Mouse (Mus musculus): ENCODE data around the gene Nrg3.
A peak's percentile ranks its signal among the peaks of the same experiment; 100 is the strongest.
"Not testable (repeated sequence)": the region's sequence is repeated elsewhere in the genome, so short reads cannot be mapped to it uniquely, and the experiment has no call there.

Gene Nrg3

DNA sequence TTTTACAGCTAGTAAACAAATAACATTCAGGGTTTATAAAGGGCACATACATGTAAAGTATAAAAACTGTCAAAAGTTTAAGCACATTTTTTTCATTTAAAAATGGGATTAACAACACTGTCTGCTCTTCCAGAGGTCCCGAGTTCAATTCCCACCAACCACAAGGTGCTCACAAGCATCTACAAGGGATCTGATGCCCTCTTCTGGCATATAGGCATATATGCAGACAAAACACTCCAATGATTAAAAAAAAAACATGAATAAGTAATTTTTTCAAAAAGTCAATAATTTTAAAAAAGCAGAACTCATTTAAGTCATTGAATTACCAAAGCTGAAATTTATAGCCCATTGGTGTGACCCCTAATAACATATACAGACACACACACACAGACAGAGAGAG lies 878.6 kb downstream of the Nrg3 start:
- DNase-seq = no peak

- no peak for DNase-seq
Measured at GRCm38 (mm10) chr14:38576796-38577195, 896.1 kb downstream of the Nrg3 start.

- DNase-seq = no peak
Measured at GRCm38 (mm10) chr14:38568184-38568583, 904.7 kb downstream of the Nrg3 start.

GRCm38 (mm10) chr14:38566182-38566581 lies 906.7 kb downstream of the Nrg3 start:
- no peak for DNase-seq

- DNase-seq = no peak
Measured at GRCm38 (mm10) chr14:38554636-38555035, 918.3 kb downstream of the Nrg3 start.

DNA sequence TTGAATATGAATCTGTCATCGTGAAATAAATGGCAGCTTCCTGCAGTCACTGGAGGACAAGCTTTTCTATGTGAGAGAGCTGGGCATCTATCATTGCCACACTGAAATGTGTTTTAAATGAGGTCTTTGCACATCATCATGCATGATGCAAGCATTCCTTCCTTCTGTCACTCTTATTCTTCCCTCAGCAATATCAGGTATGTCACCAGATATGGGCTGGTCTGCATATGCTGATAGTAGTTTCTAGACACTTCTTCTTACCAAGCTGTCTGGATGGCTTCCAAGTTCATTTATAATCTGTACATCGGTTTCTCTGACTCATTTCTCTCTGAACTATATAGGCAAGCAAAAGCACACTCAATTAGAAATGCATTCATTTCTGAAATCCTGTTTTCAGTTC lies 925.6 kb downstream of the Nrg3 start:
- no peak for DNase-seq

DNA sequence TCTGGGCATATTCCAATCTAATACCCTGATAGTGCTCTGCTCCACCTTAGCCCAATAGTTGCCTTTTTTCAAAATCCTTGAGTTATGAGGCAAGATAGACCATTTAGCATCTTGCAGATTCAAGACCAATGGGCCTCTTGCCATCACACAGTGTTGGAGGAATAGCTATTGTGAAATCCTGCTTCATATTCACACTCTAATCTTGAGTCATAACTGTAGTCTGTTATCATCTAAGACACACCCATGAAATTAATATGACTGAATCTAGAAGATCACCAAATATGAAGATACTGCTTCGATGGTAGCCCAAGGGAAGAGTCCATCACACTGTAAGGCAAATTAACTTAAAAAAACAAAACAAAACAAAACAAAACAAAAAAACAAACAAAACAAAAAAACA lies 937.7 kb downstream of the Nrg3 start:
- no peak for DNase-seq

GRCm38 (mm10) chr14:38533495-38533894 lies 939.4 kb downstream of the Nrg3 start:
- no peak for DNase-seq

DNA sequence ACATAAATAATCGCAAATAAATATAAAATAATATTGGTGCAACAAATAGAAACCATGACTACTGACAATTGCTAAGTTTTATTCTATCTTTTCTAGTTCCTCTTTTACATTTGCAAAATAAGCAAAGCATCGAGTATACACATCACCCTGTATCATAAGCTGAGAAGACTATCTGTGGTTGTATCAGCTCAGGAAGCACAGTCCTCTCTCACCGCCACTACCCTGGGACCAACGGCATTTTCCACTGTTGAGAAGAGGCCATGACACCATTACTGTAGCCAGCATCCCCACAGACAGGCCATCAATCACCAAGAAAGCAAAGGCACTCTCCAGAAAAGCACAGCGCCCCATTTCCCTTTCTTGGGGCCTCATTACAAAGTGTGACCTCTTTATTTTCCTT lies 956.7 kb downstream of the Nrg3 start:
- DNase-seq = no peak

- DNase-seq = no peak
Measured at GRCm38 (mm10) chr14:38509016-38509415, 963.9 kb downstream of the Nrg3 start.

GRCm38 (mm10) chr14:38494970-38495369 lies 977.9 kb downstream of the Nrg3 start:
- no peak for DNase-seq

- no peak for DNase-seq
Measured at GRCm38 (mm10) chr14:38447086-38447485, 1025.8 kb downstream of the Nrg3 start.

GRCm38 (mm10) chr14:38444788-38445187 lies 1028.1 kb downstream of the Nrg3 start:
- peak; percentile 9 for DNase-seq

DNA sequence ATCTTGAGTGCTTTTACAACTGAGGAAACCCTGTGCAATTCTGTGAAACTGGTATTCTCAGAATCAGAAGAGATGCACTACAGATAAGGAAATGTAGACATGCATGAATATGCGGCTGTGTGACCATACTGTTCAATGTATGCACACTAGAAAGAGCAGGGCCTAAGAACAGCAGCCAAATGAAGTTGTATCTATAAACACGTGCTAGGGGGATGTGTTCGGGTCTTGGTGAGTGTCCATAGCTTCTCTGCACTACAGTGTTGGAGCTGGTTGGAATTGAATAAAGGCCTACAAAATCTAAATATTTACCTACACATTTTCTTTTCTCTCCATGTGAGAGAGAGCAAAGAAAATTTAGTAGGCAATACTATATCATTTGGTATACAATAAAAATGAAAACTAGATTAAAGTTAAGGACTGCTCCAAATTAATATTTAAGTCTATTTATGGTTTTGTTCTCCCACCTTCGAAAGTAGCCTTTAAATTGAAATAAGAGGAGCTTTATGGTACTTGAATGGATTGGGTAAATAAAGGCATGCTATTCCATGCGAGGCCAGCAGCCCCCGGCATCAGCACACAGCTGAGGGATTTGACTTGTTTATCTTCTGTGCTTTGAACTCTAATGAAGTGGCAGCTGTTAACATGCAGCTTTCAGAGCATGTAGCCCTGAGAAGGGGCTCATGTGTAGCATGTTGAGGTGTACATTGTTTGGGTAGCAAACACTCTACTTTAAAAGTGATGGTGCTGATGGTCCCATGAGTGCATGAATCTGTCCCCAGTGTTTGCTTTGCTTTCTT lies 1038.9 kb downstream of the Nrg3 start:
- no peak for DNase-seq

DNA sequence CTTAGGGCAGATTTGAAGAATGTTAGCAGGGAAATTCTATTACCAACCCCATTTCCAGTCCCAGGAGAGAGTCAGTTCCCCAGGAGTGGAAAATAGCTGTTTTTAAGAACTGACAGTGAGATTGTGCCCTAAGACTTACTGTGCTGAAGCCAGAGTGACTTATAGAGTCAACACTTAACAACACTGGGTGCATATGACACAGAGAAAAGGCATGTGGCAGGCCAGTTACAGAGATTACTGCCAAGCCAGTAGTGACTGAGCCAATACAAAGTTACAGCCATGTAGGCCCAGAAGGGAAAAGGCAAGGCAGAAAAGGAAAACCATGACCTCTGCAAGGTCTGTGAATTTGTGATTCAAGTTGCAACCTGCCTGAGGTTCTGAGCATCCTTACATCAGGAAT lies 1098.2 kb downstream of the Nrg3 start:
- DNase-seq = no peak

GRCm38 (mm10) chr14:38340967-38341366 lies 1131.9 kb downstream of the Nrg3 start:
- no peak for DNase-seq

DNA sequence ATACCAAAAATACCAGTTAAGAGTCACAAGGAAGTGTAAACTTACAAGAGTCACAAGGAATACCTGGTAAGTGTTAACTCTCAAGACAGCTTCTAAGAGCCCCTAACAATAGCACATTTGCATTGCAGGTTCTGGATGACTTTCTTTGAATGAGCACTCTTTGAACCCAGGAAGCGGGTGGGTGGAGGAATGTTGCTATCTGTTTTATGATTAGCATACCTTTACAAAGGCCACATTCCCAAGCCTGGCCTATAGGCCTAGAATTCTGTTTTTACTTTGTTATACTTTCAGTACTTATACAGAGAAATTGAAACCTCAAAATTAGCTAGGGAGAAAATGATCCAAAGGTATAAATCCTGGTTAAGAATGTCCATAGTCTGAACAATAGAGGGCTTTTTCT lies 1150.0 kb downstream of the Nrg3 start:
- not testable (repeated sequence) for DNase-seq

DNA sequence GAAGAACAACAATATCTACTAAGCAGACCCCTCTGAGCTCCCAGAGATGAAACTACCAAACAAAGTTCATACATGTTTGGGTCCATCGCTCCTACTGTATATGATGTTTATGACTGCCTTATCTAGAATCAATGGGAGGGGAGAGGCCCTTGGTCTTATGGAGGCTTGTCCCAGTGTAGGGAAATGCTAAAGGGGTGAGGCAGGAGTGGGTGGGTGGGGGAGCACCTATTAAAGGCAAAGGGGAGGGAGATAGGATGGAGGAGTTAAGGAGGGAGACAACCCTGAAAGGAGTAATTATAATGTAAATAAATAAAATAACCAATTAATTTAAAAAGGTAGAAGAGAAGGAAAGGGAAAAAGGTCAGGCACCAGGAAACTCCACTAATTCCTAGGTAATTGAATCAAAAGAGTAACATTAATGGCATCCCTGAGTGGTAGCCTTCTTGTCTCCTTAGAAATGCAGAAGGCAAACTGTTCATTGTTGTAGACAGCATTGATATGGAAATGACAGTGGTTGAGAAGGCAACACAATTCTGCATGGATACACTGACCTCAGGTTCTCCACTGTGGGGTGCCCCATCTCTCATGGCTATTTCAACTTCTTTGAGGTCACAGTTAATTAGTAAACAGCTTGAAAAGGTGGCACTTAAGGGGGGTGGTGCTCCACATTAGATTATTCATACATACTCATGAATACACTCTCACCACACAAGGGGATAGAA lies 1152.1 kb downstream of the Nrg3 start:
- no peak for DNase-seq

Data from right cerebral cortex, adult 18-20 months (tissue).